Mouse (Mus musculus) limb, embryonic 14.5 days (tissue): ENCODE measurements around the gene Nkpd1. TPM values are rescaled to one million over a fixed set of nuclear protein-coding genes. Genes with fewer than 3 reads are reported as not detected.

ENCODE experiments used
- ATAC-seq: fragments of 200-750 bp; cut with Nextera tagmentation; 2 replicates; pipeline ENCODE4 v1.8.0; 2017; ENCODE audit warnings: low read depth, moderate number of reproducible peaks, moderate TSS enrichment; ENCODE audit not compliant: low FRiP score
- DNase-seq: peaks from one replicate; pipeline ENCODE4 v3.0.0-alpha.2; 2015; ENCODE audit warnings: low spot score
- H3K27ac ChIP-seq: fragments of 300-500 bp; sonication (generic); replicated peaks from 2 replicates; pipeline ENCODE4 v1.5.1; 2014; ENCODE audit warnings: low read depth, mild to moderate bottlenecking, low read length, moderate library complexity, mixed read lengths
- H3K27me3 ChIP-seq: fragments of 300-500 bp; sonication (generic); 2 replicates; pipeline ENCODE4 v1.6.1; 2014; ENCODE audit warnings: low read length, mixed read lengths; ENCODE audit not compliant: control insufficient read depth, insufficient read depth
- H3K36me3 ChIP-seq: fragments of 300-500 bp; sonication (generic); 2 replicates; pipeline ENCODE4 v1.6.1; 2014; ENCODE audit warnings: mild to moderate bottlenecking, low read length, moderate library complexity, mixed read lengths; ENCODE audit not compliant: control insufficient read depth, insufficient read depth
- H3K4me1 ChIP-seq: fragments of 300-500 bp; sonication (generic); 2 replicates; pipeline ENCODE4 v1.6.1; 2014; ENCODE audit warnings: antibody characterized with exemption, low read length, mixed read lengths; ENCODE audit not compliant: control insufficient read depth, insufficient read depth
- H3K4me2 ChIP-seq: fragments of 300-500 bp; sonication (generic); replicated peaks from 2 replicates; pipeline ENCODE4 v1.6.1; 2014; ENCODE audit warnings: low read depth, mild to moderate bottlenecking, low read length, moderate library complexity; ENCODE audit not compliant: severe bottlenecking
- H3K4me3 ChIP-seq: fragments of 300-500 bp; sonication (generic); replicated peaks from 2 replicates; pipeline ENCODE4 v1.5.1; 2014; ENCODE audit warnings: low read length
- H3K9ac ChIP-seq: fragments of 300-500 bp; sonication (generic); 2 replicates; pipeline ENCODE4 v1.6.1; 2014; ENCODE audit warnings: mild to moderate bottlenecking, low read depth, low read length, moderate library complexity; ENCODE audit not compliant: severe bottlenecking
- H3K9me3 ChIP-seq: fragments of 300-500 bp; sonication (generic); 2 replicates; pipeline ENCODE4 v1.6.1; 2016; ENCODE audit warnings: low read length; ENCODE audit not compliant: control insufficient read depth
- POLR2A ChIP-seq: fragments of 200-500 bp; IDR thresholded peaks from 2 replicates; pipeline ENCODE4 v1.8.0; 2012; ENCODE audit warnings: inconsistent platforms, mild to moderate bottlenecking, moderate library complexity, borderline replicate concordance; ENCODE audit not compliant: insufficient read depth, insufficient read length; ENCODE audit errors: extremely low read depth
- WGBS: fragments of 180-500 bp; shearing (Covaris S2); extraction: QIAGEN DNeasy Blood & Tissue Kit; methylation state at CpG from one replicate; pipeline ENCODE4 v1.1.7; 2014; 5-methylcytosine and 5-hydroxymethylcytosine counted together
- polyA plus RNA-seq, 2 experiments: library from polyadenylated mRNA; depleted of rRNA in 1 of 2; stranded (reverse) in 1 of 2; unstranded in 1 of 2; fragments of >200 nt; fragmentation: Nextera tagmentation in 1 of 2; extraction: Ambion mirVana in 1 of 2; gene quantifications; 2 replicates each; pipeline versions ENCODE4 v1.2.1 to v1.2.3; 2012 to 2014

Gene Nkpd1
- polyA plus RNA-seq, 2 experiments: 0.17 to 0.36 TPM

DNA sequence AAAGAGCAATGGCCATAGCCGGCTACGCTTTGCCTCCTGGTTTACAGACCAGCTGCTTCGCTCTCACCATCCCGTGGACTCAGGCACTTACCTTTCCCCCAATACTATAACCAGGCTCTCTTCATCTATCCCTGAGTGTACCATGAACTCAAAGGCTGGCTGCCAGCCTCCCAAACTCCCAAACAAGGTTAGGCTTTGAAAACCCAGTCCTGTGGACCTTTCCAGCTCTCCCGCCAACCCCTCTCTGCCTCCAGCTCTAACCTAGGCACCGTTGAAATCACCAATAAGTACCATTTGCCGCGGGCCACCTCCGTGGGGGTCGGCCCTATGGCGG is 43.8 kb downstream of the Nkpd1 start:
- Histone ChIP-seq H3K9ac (peak overlapping the region; percentile 95), H3K36me3 (peaks cover 19% of the 10 kb centered on the region), H3K27ac (peak overlapping the region; percentile 94; the same call in 1 of the 2 replicates), H3K27me3 (no peaks in the 10 kb centered on the region), H3K9me3 (no peaks in the 10 kb centered on the region), H3K4me3 (peak overlapping the region; percentile 80), H3K4me1 (peaks cover 25% of the 10 kb centered on the region), H3K4me2 (peak overlapping the region; percentile 62)
- TF ChIP-seq POLR2A: no peak
- under 1% methylated on average over 11 of the region's 11 CpGs for WGBS
- no peak for DNase-seq
- ATAC-seq: no peak

DNA sequence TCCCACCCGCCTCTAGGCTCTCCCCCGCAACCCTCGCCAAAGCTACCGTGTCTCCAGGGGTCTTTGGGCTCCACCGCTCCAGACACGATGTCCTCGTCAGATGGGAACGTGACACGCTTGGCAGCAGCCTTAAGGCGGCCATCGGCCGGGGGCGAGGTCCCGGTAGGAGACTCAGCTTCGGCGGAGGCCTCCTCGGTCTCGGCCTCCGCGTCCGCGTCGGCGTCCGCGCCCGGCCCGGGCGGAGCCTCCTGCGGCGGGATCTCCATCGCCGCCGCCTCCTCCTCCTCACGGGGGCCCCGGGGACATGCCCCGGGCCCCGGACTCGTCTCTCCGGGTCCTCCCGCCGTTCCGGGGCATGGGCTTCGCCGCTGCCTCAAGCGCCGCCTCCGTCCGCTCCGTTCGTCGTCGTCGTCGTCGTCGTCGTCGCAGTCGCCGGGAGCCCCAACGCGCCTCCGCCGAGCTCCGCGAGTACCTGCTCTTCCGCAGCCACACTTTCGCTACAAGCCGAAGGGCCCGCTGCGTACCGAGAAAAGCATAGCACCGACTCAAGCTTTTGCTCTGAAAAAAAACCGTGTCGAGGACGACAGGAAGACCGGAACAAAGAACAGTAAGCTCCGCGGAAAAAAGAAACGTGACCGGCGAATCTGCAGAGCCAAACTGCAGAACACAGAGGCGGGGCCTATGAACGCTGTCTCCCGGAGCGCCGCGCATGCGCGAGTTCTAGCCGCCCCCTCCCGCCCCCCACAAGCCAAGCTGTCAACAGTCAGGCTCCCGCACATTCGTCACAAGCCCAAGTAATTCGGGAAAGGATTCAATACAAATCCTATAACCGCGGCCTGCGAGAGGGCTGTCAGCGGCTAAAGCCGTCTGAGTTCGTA is 44.4 kb downstream of the Nkpd1 start:
- Histone ChIP-seq H3K4me1 (peaks cover 25% of the 10 kb centered on the region), H3K9me3 (no peaks in the 10 kb centered on the region), H3K9ac (peak overlapping the region; percentile 95), H3K27me3 (no peaks in the 10 kb centered on the region), H3K4me3 (peak overlapping the region; percentile 80), H3K36me3 (peaks cover 19% of the 10 kb centered on the region), H3K4me2 (peak overlapping the region; percentile 62), H3K27ac (peak overlapping the region; percentile 94)
- WGBS: under 1% methylated on average over 102 of the region's 102 CpGs
- DNase-seq: peak; percentile 98
- peak; percentile 53; the same call in 1 of the 2 replicates for TF ChIP-seq POLR2A
- peak; percentile 92 for ATAC-seq

DNA sequence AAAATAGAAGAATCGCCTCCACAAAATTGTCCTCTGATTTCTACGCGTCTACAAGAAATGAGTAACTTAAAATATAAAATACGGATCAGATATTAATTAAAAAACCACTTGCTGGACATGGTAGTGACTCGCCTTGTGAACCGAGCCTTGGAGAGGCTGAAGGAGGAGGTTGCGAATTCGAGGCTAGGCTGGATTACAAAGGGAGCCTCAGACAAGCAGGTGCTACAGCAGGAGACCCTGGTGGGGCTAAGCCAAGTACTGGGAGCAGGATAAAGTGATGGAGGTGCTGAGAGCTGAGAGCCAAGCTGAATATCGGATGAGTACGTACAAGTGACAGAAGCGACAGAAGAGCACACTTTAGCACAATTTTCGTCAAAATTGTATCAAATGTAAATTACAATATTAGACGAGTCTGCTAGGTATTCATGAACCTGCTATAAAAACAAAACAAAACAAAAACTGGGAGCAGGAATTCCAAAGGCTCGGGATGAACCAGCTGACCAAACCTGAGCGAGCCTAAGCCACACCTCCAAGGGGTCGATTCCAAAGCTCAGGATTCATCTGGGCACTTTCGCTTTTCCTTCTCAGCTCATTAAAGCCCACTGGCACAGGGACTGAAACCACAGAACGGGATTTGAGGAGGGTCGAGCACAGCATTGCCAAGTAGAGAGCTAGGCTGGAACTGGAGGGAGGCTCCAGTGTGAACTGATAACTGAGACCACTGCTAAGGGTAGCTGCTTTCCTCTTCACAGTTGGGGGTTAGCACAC is 45.2 kb downstream of the Nkpd1 start, which contains the start of gene Ppp1r37:
Gene Ppp1r37, minus strand, starts transcription at position 434 of the 768 bp plus-strand sequence.
- ATAC-seq (peak; percentile 18; the same call in 1 of the 2 replicates), DNase-seq (no peak)
- H3K4me1 ChIP-seq: peaks cover 25% of the 10 kb centered on the region
- no peaks in the 10 kb centered on the region for H3K27me3 ChIP-seq
- H3K9me3 ChIP-seq: no peaks in the 10 kb centered on the region
- H3K36me3 ChIP-seq: peaks cover 19% of the 10 kb centered on the region
- H3K4me3 ChIP-seq: peak within 1 kb of the TSS; percentile 80
- H3K9ac ChIP-seq: peak within 1 kb of the TSS; percentile 95
- H3K27ac ChIP-seq: peak within 1 kb of the TSS; percentile 94
- no peak for TF ChIP-seq POLR2A
- WGBS: 1% methylated on average over 19 of the region's 19 CpGs
- peak within 1 kb of the TSS; percentile 62 for H3K4me2 ChIP-seq

DNA sequence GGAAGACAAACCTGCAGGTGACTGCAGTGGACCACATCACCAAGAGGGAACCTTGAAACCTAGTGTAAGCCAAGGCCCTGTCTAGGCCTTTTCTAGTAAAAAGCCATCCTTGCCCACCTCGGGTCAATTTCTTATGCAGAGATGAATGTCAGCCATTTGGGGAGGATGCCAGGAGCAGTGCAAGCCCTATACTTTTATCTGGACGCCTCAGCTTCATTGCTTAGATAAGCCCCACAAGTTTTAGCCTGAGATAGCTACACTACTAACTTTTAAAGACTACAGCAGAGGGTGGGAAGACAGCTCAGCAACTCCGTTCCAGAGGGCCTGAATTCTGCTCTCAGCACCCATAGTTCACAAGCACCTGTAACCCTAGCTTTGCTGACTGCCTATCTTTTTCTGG is 46.2 kb downstream of the Nkpd1 start:
- Histone ChIP-seq H3K27ac (no peak overlapping the region), H3K27me3 (no peaks in the 10 kb centered on the region), H3K36me3 (peaks cover 21% of the 10 kb centered on the region), H3K4me2 (no peak overlapping the region), H3K9ac (no peak overlapping the region), H3K9me3 (no peaks in the 10 kb centered on the region), H3K4me1 (peaks cover 23% of the 10 kb centered on the region), H3K4me3 (no peak overlapping the region)
- WGBS: 81% methylated on average over 3 of the region's 3 CpGs
- ATAC-seq (no peak), DNase-seq (no peak)
- TF ChIP-seq POLR2A: no peak

DNA sequence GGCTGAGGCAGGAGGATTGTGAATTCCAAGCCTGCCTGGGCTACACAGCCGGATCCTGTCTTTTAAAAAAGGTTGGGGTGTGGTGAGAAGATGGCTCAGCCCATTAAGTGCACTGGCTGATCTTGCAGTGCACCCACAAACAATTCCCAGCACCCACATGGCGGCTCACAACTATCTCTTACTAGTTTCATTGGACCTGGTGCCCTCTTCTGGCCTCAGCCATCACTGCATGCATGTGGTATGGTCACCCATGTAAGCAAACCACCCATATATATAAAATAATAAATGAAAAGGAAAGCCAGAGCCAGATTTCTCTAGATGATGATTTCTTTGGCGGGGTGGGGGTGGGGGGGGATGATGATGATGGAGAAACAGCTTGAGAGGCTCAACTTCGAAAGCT is 46.8 kb downstream of the Nkpd1 start:
- TF ChIP-seq POLR2A: no peak
- H3K9me3 ChIP-seq: no peaks in the 10 kb centered on the region
- H3K27me3 ChIP-seq: no peaks in the 10 kb centered on the region
- H3K4me1 ChIP-seq: peaks cover 17% of the 10 kb centered on the region
- ATAC-seq (no peak), DNase-seq (no peak)
- H3K4me3 ChIP-seq: no peak overlapping the region
- H3K9ac ChIP-seq: no peak overlapping the region
- H3K27ac ChIP-seq: no peak overlapping the region
- 88% methylated on average over 4 of the region's 4 CpGs for WGBS
- peaks cover 26% of the 10 kb centered on the region for H3K36me3 ChIP-seq
- H3K4me2 ChIP-seq: no peak overlapping the region
